ENCODE assay signal across 24 mouse cellular contexts in the genomic region with DNA sequence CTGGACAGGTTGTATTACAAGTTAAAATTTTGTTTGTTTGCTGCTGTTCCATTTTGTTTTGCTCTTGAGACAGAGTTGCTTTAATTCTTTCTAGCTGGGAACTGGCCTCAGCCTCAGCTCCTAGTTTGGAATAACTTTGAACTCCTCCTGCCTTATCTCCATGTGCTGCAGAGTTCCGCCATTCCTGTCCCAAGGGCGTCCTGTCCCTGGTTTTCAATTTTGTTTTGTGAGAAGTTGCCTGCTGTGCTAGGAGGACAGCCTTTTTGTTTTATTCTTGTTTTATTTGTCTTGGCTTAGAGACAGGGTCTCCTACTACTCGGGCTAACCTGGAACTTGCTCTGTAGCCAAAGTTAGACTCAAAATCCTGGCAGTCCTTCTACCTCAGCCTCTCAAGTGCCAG. TPM values are rescaled to one million over a fixed set of nuclear protein-coding genes. Genes with fewer than 3 reads are reported as not detected.
"Had no signal": no experiment of that assay in that cellular context is flagged by ENCODE, and none has a peak within 500 bp of the region (broad histone marks: within the 10 kb centered on the region; RNA-seq: fewer than 3 reads in every experiment).

No protein-coding gene starts in this region.

- H3K4me3 ChIP-seq: heart, embryonic 13.5 days; heart, embryonic 15.5 days; hindbrain, embryonic 13.5 days; hindbrain, embryonic 15.5 days; kidney, embryonic 15.5 days; limb, embryonic 13.5 days; limb, embryonic 15.5 days; liver, embryonic 12.5 days had no signal

- ATAC-seq: forebrain, postnatal 0 days; hindbrain, postnatal 0 days; intestine, embryonic 16.5 days; liver, embryonic 12.5 days had no signal

- DNase-seq: forebrain, postnatal 0 days; gastrocnemius, postnatal 14 days; gastrocnemius, postnatal 36 days; kidney, adult 11 months; kidney, adult 2 months; kidney, adult 9 months; kidney, postnatal 10 days; kidney, postnatal 36 days; layer of hippocampus, adult 9-11 months; layer of hippocampus, postnatal 36 days; left cerebral cortex, postnatal 4 days had no signal

- H3K27me3 ChIP-seq: heart, embryonic 13.5 days; heart, embryonic 15.5 days; hindbrain, embryonic 13.5 days; hindbrain, embryonic 15.5 days; kidney, embryonic 15.5 days; limb, embryonic 13.5 days; limb, embryonic 15.5 days; liver, embryonic 12.5 days had no signal

- H3K9me3 ChIP-seq: heart, embryonic 13.5 days; heart, embryonic 15.5 days; hindbrain, embryonic 13.5 days; hindbrain, embryonic 15.5 days; kidney, embryonic 15.5 days; limb, embryonic 13.5 days; limb, embryonic 15.5 days; liver, embryonic 12.5 days had no signal

- H3K4me2 ChIP-seq: heart, embryonic 11.5 days; heart, embryonic 13.5 days; heart, embryonic 15.5 days; hindbrain, embryonic 13.5 days; hindbrain, embryonic 15.5 days; kidney, embryonic 15.5 days; limb, embryonic 13.5 days; limb, embryonic 15.5 days; liver, embryonic 12.5 days had no signal

- H3K27ac ChIP-seq: heart, embryonic 13.5 days; heart, embryonic 15.5 days; hindbrain, embryonic 13.5 days; hindbrain, embryonic 15.5 days; hindbrain, postnatal 0 days; kidney, embryonic 15.5 days; limb, embryonic 13.5 days; limb, embryonic 15.5 days; liver, embryonic 12.5 days; liver, embryonic 14.5 days had no signal

- H3K36me3 ChIP-seq: heart, embryonic 13.5 days; heart, embryonic 15.5 days; hindbrain, embryonic 13.5 days; hindbrain, embryonic 15.5 days; kidney, embryonic 15.5 days; limb, embryonic 13.5 days; limb, embryonic 15.5 days; liver, embryonic 12.5 days had no signal

- H3K9ac ChIP-seq: forebrain, postnatal 0 days; heart, embryonic 13.5 days; heart, embryonic 15.5 days; hindbrain, embryonic 13.5 days; hindbrain, embryonic 15.5 days; kidney, embryonic 15.5 days; limb, embryonic 13.5 days; limb, embryonic 15.5 days; liver, embryonic 12.5 days; liver, embryonic 14.5 days had no signal

- H3K4me1 ChIP-seq: kidney, embryonic 15.5 days; limb, embryonic 13.5 days; limb, embryonic 15.5 days; liver, embryonic 12.5 days had no signal

RNA-seq across cellular contexts. Expression of a gene that starts 26.1 kb away (rescaled TPM):
- total RNA-seq: hematopoietic stem cell, adult 5-6 weeks had no signal
